Mouse (Mus musculus): Measurements from ENCODE around the gene Gm17581. TPM values are rescaled to one million over a fixed set of nuclear protein-coding genes. Genes with fewer than 3 reads are reported as not detected.

Gene Gm17581
- total RNA-seq, 2 experiments from 2014 or later: not detected

GRCm38 (mm10) chr2:155696091-155696558 lies 39.5 kb downstream of the Gm17581 start:
- DNase-seq (ENCODE audit: low spot score in 2 of 2): peak; percentile 78 to 82
- intact Hi-C loops (cut with DNase I): loop anchor here (2.0 kb wide), 1 partner anchor 69 kb away; no protein-coding TSS in a partner anchor

- no peak for DNase-seq (ENCODE audit: low spot score in 2 of 2)
- intact Hi-C loops (cut with DNase I): no loop called here
Observed at GRCm38 (mm10) chr2:155695316-155695715, 40.4 kb downstream of the Gm17581 start.

GRCm38 (mm10) chr2:155694564-155694963 lies 41.1 kb downstream of the Gm17581 start:
- intact Hi-C loops (cut with DNase I): no loop called here
- DNase-seq (ENCODE audit: low spot score in 2 of 2): no peak

- intact Hi-C loops (cut with DNase I): no loop called here
- DNase-seq (ENCODE audit: low spot score in 2 of 2): no peak
Observed at GRCm38 (mm10) chr2:155693136-155693535, 42.5 kb downstream of the Gm17581 start.

DNA sequence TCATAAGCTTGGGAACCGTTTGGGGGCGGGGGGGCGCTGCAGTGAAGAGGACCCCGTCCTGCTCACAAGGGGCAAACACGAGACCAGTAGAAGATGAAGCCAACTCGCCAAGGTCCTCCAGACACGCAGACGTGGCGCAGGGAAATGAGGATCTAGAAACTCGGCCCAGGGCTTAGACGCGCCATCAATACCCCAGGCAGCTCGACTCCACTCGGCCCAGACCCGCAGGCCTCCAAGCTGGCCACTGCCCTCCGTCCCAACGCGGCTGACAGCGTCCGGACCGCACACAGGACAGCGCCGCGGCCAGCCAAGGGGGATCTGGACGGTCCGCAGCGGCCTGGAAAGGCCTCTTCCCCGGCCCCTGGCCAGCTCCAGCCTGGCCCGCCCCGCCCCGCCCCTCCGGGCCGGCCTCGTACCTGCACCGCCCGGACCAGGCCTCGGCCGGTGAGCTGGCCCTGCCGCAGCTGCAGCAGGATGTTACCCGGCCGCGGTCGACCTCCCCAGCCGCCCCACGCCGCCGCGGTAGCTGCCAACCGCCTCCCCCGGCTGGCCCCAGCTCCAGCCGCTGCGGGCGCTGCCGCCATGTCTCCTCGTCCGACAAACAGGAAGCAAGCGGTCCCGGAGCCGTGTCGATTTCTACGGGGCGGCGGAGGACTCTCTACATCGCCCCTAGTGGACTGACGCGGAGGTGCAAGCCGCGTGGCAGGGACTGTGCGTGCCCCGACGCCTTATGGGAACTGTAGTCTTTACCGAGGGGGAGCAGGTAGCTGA lies 43.8 kb downstream of the Gm17581 start, which contains the start of gene Trpc4ap:
Gene Trpc4ap (minus strand): TSS at position 662 of the 771 bp plus-strand sequence.
- intact Hi-C loops (cut with DNase I): no loop called here
- DNase-seq (ENCODE audit: low spot score in 2 of 2): peak; percentile 96 to 98

DNA sequence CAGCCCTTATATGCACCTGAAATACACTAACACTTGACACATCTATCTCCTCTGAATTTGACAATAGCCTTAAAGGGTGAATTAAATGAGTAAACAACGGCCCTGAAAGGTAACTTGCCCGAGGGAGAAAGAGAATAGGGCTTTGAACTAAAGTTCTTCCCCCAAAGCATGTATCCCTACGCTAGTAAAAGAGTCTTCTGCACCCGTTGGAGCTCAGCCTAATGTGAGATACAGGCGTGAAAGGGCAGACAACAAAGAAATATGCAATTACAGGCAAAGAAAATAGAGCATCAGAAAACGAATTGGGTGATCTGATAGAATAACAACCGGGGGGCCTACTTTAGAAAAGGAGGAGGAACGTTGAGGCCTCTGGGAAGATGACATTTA lies 44.3 kb downstream of the Gm17581 start:
- intact Hi-C loops (cut with DNase I): no loop called here
- no peak for DNase-seq (ENCODE audit: low spot score in 2 of 2)

DNA sequence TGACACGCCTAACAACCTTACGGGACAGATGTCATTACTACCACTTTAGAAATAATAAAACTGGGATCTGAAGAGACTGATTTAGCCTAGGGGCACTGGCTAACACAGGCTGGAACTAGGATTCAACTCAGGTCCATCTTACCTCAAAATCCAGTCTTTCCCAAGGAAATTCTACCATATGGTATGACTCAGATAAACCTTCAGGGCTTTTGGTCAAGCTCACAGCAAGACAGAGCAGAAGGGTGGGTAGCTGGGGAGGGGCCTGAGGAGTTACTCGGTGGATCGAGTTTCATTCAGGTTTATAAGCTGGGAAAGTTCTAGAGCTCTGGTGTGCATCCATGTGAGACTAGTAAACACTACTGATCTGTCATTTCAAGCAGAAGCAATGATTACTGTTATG lies 46.5 kb downstream of the Gm17581 start:
- intact Hi-C loops (cut with DNase I): no loop called here
- DNase-seq (ENCODE audit: low spot score in 2 of 2): no peak

GRCm38 (mm10) chr2:155687746-155688145 lies 47.9 kb downstream of the Gm17581 start:
- intact Hi-C loops (cut with DNase I): no loop called here
- DNase-seq (ENCODE audit: low spot score in 2 of 2): no peak

- DNase-seq (ENCODE audit: low spot score in 2 of 2): no peak
- intact Hi-C loops (cut with DNase I): no loop called here
Observed at GRCm38 (mm10) chr2:155686572-155686971, 49.1 kb downstream of the Gm17581 start.

Other genes with a start within 250 kb of the Gm17581 start
- gene Acss2, start 217.9 kb downstream of the Gm17581 start, total RNA-seq (2021): 10 to 100 TPM; 46.6 to 52.7 TPM
- 100 to 1,000 TPM; 112 to 120 TPM for gene Ggt7, start 217.6 kb downstream of the Gm17581 start, total RNA-seq (2021)
- 10 to 100 TPM; 15.8 to 18.3 TPM for gene Gss, start 143.1 kb downstream of the Gm17581 start, total RNA-seq (2021)
- gene Myh7b, start 124.7 kb downstream of the Gm17581 start, total RNA-seq (2021): 1 to 10 TPM; 4.5 to 5.6 TPM
- gene Trpc4ap, start 43.5 kb downstream of the Gm17581 start, total RNA-seq (2021): 100 to 1,000 TPM; 140 TPM
- 10 to 100 TPM; 16.6 to 17.8 TPM for gene Edem2, start 6.4 kb downstream of the Gm17581 start, total RNA-seq (2021)
- gene Procr, start 15.3 kb upstream of the Gm17581 start, total RNA-seq (2021): 1 to 10 TPM; 1.8 to 1.9 TPM
- gene Mmp24, start 39.5 kb upstream of the Gm17581 start, total RNA-seq (2021): 10 to 100 TPM; 45.8 to 50.0 TPM
- gene BC029722, start 83.6 kb upstream of the Gm17581 start, total RNA-seq (2021): 10 to 100 TPM; 45.7 to 50.3 TPM
- 10 to 100 TPM; 65.3 to 67.6 TPM for gene Eif6, start 91.1 kb upstream of the Gm17581 start, total RNA-seq (2021)
- not detected for gene Fam83c, start 99.0 kb upstream of the Gm17581 start, total RNA-seq (2021)
- 10 to 100 TPM; 45.8 to 50.2 TPM for gene Uqcc1, start 194.4 kb upstream of the Gm17581 start, total RNA-seq (2021)
- not detected for gene Gm15557, start 204.9 kb upstream of the Gm17581 start, total RNA-seq (2021)
- under 1 TPM; 0.29 to 0.55 TPM for gene Gdf5, start 209.5 kb upstream of the Gm17581 start, total RNA-seq (2021)
- 10 to 100 TPM; 15.1 to 16.3 TPM for gene Cep250, start 220.6 kb upstream of the Gm17581 start, total RNA-seq (2021)